Mouse (Mus musculus): ENCODE data around the gene Mettl14. TPM values are rescaled to one million over a fixed set of nuclear protein-coding genes. Genes with fewer than 3 reads are reported as not detected.
"Not testable (repeated sequence)": the region's sequence is repeated elsewhere in the genome, so short reads cannot be mapped to it uniquely, and the experiment has no call there.

The Mettl14 gene
- polyA plus RNA-seq, 1 experiment from 2014 or later: 27.9 TPM

- Histone ChIP-seq H3K27ac (replicated peaks; ENCODE audit: low read depth, low read length) (no peak overlapping the region), H3K9ac (replicated peaks; ENCODE audit: low read length) (no peak overlapping the region), H3K36me3 (replicated peaks; ENCODE audit: control insufficient read depth, insufficient read depth, low read depth, low read length) (no peaks in the 10 kb centered on the region), H3K4me1 (ENCODE audit: control insufficient read depth, insufficient read depth, low read length) (no peaks in the 10 kb centered on the region), H3K4me3 (ENCODE audit: low read depth, low read length) (no peak overlapping the region), H3K27me3 (ENCODE audit: control insufficient read depth, insufficient read depth, low read length) (no peaks in the 10 kb centered on the region), H3K4me2 (ENCODE audit: low read depth, low read length) (no peak overlapping the region), H3K9me3 (replicated peaks; ENCODE audit: control insufficient read depth, low read length) (no peaks in the 10 kb centered on the region)
- WGBS: 83% methylated on average over 6 of the region's 6 CpGs
- no peak for ATAC-seq (replicated peaks; ENCODE audit: insufficient number of reproducible peaks, low FRiP score, low TSS enrichment, low read depth)
- DNase-seq (ENCODE audit: low spot score): no peak
These were observed 26.1 kb upstream of the Mettl14 start for GRCm38 (mm10) chr3:123411821-123412578.

GRCm38 (mm10) chr3:123404945-123405344 is 19.0 kb upstream of the Mettl14 start:
- no peak overlapping the region for H3K9ac ChIP-seq (replicated peaks; ENCODE audit: low read length)
- no peaks in the 10 kb centered on the region for H3K27me3 ChIP-seq (ENCODE audit: control insufficient read depth, insufficient read depth, low read length)
- no peaks in the 10 kb centered on the region for H3K4me1 ChIP-seq (ENCODE audit: control insufficient read depth, insufficient read depth, low read length)
- ATAC-seq (replicated peaks; ENCODE audit: insufficient number of reproducible peaks, low FRiP score, low TSS enrichment, low read depth): no peak
- DNase-seq (ENCODE audit: low spot score): no peak
- H3K36me3 ChIP-seq (replicated peaks; ENCODE audit: control insufficient read depth, insufficient read depth, low read depth, low read length): no peaks in the 10 kb centered on the region
- H3K27ac ChIP-seq (replicated peaks; ENCODE audit: low read depth, low read length): no peak overlapping the region
- no peak overlapping the region for H3K4me2 ChIP-seq (ENCODE audit: low read depth, low read length)
- WGBS: 90% methylated on average over 3 of the region's 3 CpGs
- no peaks in the 10 kb centered on the region for H3K9me3 ChIP-seq (replicated peaks; ENCODE audit: control insufficient read depth, low read length)
- H3K4me3 ChIP-seq (ENCODE audit: low read depth, low read length): no peak overlapping the region

GRCm38 (mm10) chr3:123397562-123398481 is 11.9 kb upstream of the Mettl14 start:
- DNase-seq (ENCODE audit: low spot score) (peak; percentile 61), ATAC-seq (replicated peaks; ENCODE audit: insufficient number of reproducible peaks, low FRiP score, low TSS enrichment, low read depth) (no peak)
- Histone ChIP-seq H3K4me2 (ENCODE audit: low read depth, low read length) (no peak overlapping the region), H3K4me1 (ENCODE audit: control insufficient read depth, insufficient read depth, low read length) (no peaks in the 10 kb centered on the region), H3K27ac (replicated peaks; ENCODE audit: low read depth, low read length) (no peak overlapping the region), H3K4me3 (ENCODE audit: low read depth, low read length) (no peak overlapping the region), H3K36me3 (replicated peaks; ENCODE audit: control insufficient read depth, insufficient read depth, low read depth, low read length) (no peaks in the 10 kb centered on the region), H3K9me3 (replicated peaks; ENCODE audit: control insufficient read depth, low read length) (no peaks in the 10 kb centered on the region), H3K27me3 (ENCODE audit: control insufficient read depth, insufficient read depth, low read length) (no peaks in the 10 kb centered on the region), H3K9ac (replicated peaks; ENCODE audit: low read length) (no peak overlapping the region)
- WGBS: 55% methylated on average over 9 of the region's 9 CpGs

- DNase-seq (ENCODE audit: low spot score) (no peak), ATAC-seq (replicated peaks; ENCODE audit: insufficient number of reproducible peaks, low FRiP score, low TSS enrichment, low read depth) (no peak)
- H3K36me3 ChIP-seq (replicated peaks; ENCODE audit: control insufficient read depth, insufficient read depth, low read depth, low read length): no peaks in the 10 kb centered on the region
- no peak overlapping the region for H3K4me2 ChIP-seq (ENCODE audit: low read depth, low read length)
- H3K27ac ChIP-seq (replicated peaks; ENCODE audit: low read depth, low read length): no peak overlapping the region
- H3K9me3 ChIP-seq (replicated peaks; ENCODE audit: control insufficient read depth, low read length): no peaks in the 10 kb centered on the region
- H3K4me3 ChIP-seq (ENCODE audit: low read depth, low read length): no peak overlapping the region
- WGBS: 85% methylated on average over 5 of the region's 5 CpGs
- no peaks in the 10 kb centered on the region for H3K27me3 ChIP-seq (ENCODE audit: control insufficient read depth, insufficient read depth, low read length)
- H3K9ac ChIP-seq (replicated peaks; ENCODE audit: low read length): no peak overlapping the region
- H3K4me1 ChIP-seq (ENCODE audit: control insufficient read depth, insufficient read depth, low read length): no peaks in the 10 kb centered on the region
These were observed 9.7 kb upstream of the Mettl14 start for GRCm38 (mm10) chr3:123395611-123396010.

GRCm38 (mm10) chr3:123391180-123391579 is 5.3 kb upstream of the Mettl14 start:
- Histone ChIP-seq H3K9ac (replicated peaks; ENCODE audit: low read length) (no peak overlapping the region), H3K9me3 (replicated peaks; ENCODE audit: control insufficient read depth, low read length) (no peaks in the 10 kb centered on the region), H3K4me2 (ENCODE audit: low read depth, low read length) (no peak overlapping the region), H3K36me3 (replicated peaks; ENCODE audit: control insufficient read depth, insufficient read depth, low read depth, low read length) (no peaks in the 10 kb centered on the region), H3K27me3 (ENCODE audit: control insufficient read depth, insufficient read depth, low read length) (no peaks in the 10 kb centered on the region), H3K27ac (replicated peaks; ENCODE audit: low read depth, low read length) (no peak overlapping the region), H3K4me3 (ENCODE audit: low read depth, low read length) (no peak overlapping the region), H3K4me1 (ENCODE audit: control insufficient read depth, insufficient read depth, low read length) (no peaks in the 10 kb centered on the region)
- WGBS: 87% methylated on average over 4 of the region's 4 CpGs
- DNase-seq (ENCODE audit: low spot score) (no peak), ATAC-seq (replicated peaks; ENCODE audit: insufficient number of reproducible peaks, low FRiP score, low TSS enrichment, low read depth) (no peak)

GRCm38 (mm10) chr3:123386157-123386780 is 361 bp upstream of the Mettl14 start:
- not testable (repeated sequence) for H3K27me3 ChIP-seq (ENCODE audit: control insufficient read depth, insufficient read depth, low read length); H3K4me1 ChIP-seq (ENCODE audit: control insufficient read depth, insufficient read depth, low read length); DNase-seq (ENCODE audit: low spot score); H3K9me3 ChIP-seq (replicated peaks; ENCODE audit: control insufficient read depth, low read length); H3K36me3 ChIP-seq (replicated peaks; ENCODE audit: control insufficient read depth, insufficient read depth, low read depth, low read length); H3K27ac ChIP-seq (replicated peaks; ENCODE audit: low read depth, low read length)
- Histone ChIP-seq H3K9ac (replicated peaks; ENCODE audit: low read length) (peak overlapping the region; percentile 61), H3K4me3 (ENCODE audit: low read depth, low read length) (peak overlapping the region; percentile 64), H3K4me2 (ENCODE audit: low read depth, low read length) (peak overlapping the region; percentile 38)
- ATAC-seq (replicated peaks; ENCODE audit: insufficient number of reproducible peaks, low FRiP score, low TSS enrichment, low read depth): peak; percentile 81
- 18% methylated on average over 12 of the region's 12 CpGs for WGBS

GRCm38 (mm10) chr3:123385118-123385485 is 806 bp downstream of the Mettl14 start:
- no peaks in the 10 kb centered on the region for H3K4me1 ChIP-seq (ENCODE audit: control insufficient read depth, insufficient read depth, low read length)
- DNase-seq (ENCODE audit: low spot score) (no peak), ATAC-seq (replicated peaks; ENCODE audit: insufficient number of reproducible peaks, low FRiP score, low TSS enrichment, low read depth) (peak; percentile 7; the same call in 1 of the 2 replicates)
- H3K27ac ChIP-seq (replicated peaks; ENCODE audit: low read depth, low read length): no peak overlapping the region
- H3K36me3 ChIP-seq (replicated peaks; ENCODE audit: control insufficient read depth, insufficient read depth, low read depth, low read length): no peaks in the 10 kb centered on the region
- H3K9ac ChIP-seq (replicated peaks; ENCODE audit: low read length): peak overlapping the region; percentile 61
- H3K4me2 ChIP-seq (ENCODE audit: low read depth, low read length): peak overlapping the region; percentile 57
- WGBS: 11% methylated on average over 6 of the region's 6 CpGs
- H3K27me3 ChIP-seq (ENCODE audit: control insufficient read depth, insufficient read depth, low read length): no peaks in the 10 kb centered on the region
- peak overlapping the region; percentile 64 for H3K4me3 ChIP-seq (ENCODE audit: low read depth, low read length)
- H3K9me3 ChIP-seq (replicated peaks; ENCODE audit: control insufficient read depth, low read length): no peaks in the 10 kb centered on the region

Data from embryonic facial prominence, embryonic 11.5 days (tissue).